Mouse (Mus musculus) lung, embryonic 14.5 days (tissue): ENCODE measurements around the gene Nox1. TPM values are rescaled to one million over a fixed set of nuclear protein-coding genes. Genes with fewer than 3 reads are reported as not detected.

Experiments used
- ATAC-seq: fragments of 200-750 bp; cut with Nextera tagmentation; 2 replicates; pipeline ENCODE4 v1.8.0; 2017; ENCODE audit warnings: mild to moderate bottlenecking, moderate TSS enrichment, moderate library complexity; ENCODE audit not compliant: insufficient read depth
- DNase-seq: peaks from one replicate; pipeline ENCODE4 v3.0.0-alpha.2; 2015
- H3K27ac ChIP-seq: fragments of 300-500 bp; sonication (generic); 2 replicates; pipeline ENCODE4 v1.5.1; 2014; ENCODE audit warnings: low read depth, mild to moderate bottlenecking, moderate library complexity
- H3K27me3 ChIP-seq: fragments of 300-500 bp; sonication (generic); 2 replicates; pipeline ENCODE4 v1.6.1; 2014; ENCODE audit warnings: low read length, control low read depth; ENCODE audit not compliant: insufficient read depth
- H3K36me3 ChIP-seq: fragments of 300-500 bp; sonication (generic); 2 replicates; pipeline ENCODE4 v1.6.1; 2014; ENCODE audit warnings: control low read depth; ENCODE audit not compliant: insufficient read depth
- H3K4me1 ChIP-seq: fragments of 300-500 bp; sonication (generic); 2 replicates; pipeline ENCODE4 v1.6.1; 2014; ENCODE audit warnings: antibody characterized with exemption, control low read depth; ENCODE audit not compliant: insufficient read depth
- H3K4me2 ChIP-seq: fragments of 300-500 bp; sonication (generic); 2 replicates; pipeline ENCODE4 v1.6.1; 2014; ENCODE audit warnings: mild to moderate bottlenecking
- H3K4me3 ChIP-seq: fragments of 300-500 bp; sonication (generic); 2 replicates; pipeline ENCODE4 v1.5.1; 2014; ENCODE audit warnings: low read depth, low read length
- H3K9ac ChIP-seq: fragments of 300-500 bp; sonication (generic); 2 replicates; pipeline ENCODE4 v1.6.1; 2014
- H3K9me3 ChIP-seq: fragments of 300-500 bp; sonication (generic); 2 replicates; pipeline ENCODE4 v1.6.1; 2016; ENCODE audit warnings: low read depth, low read length, control low read depth
- CTCF ChIP-seq: IDR thresholded peaks from 2 replicates; pipeline ENCODE4 v1.5.1; 2016; ENCODE audit warnings: antibody characterized with exemption, low read depth
- whole genome bisulfite sequencing: fragments of 180-500 bp; shearing (Covaris S2); extraction: QIAGEN DNeasy Blood & Tissue Kit; methylation state at CpG from one replicate; pipeline ENCODE4 v1.1.7; 2014; 5-methylcytosine and 5-hydroxymethylcytosine counted together
- polyA plus RNA-seq: library from polyadenylated mRNA; unstranded; fragments of >200 nt; fragmentation: Nextera tagmentation; extraction: Ambion mirVana; gene quantifications from 2 replicates; pipeline ENCODE4 v1.2.1, GENCODE M21; 2014

Nox1 gene
- polyA plus RNA-seq, 1 experiment from 2014 or later: 2.8 TPM

GRCm38 (mm10) chrX:134132295-134132694 lies 89.5 kb downstream of the Nox1 start:
- no peak overlapping the region for H3K4me3 ChIP-seq
- H3K27me3 ChIP-seq: no peaks in the 10 kb centered on the region
- no peak overlapping the region for H3K4me2 ChIP-seq
- peak; percentile 65 for DNase-seq
- no peak overlapping the region for H3K27ac ChIP-seq
- H3K4me1 ChIP-seq: no peaks in the 10 kb centered on the region
- no peak for ATAC-seq
- no peaks in the 10 kb centered on the region for H3K36me3 ChIP-seq
- no peak overlapping the region for H3K9ac ChIP-seq
- no peaks in the 10 kb centered on the region for H3K9me3 ChIP-seq
- peak; percentile 63 for TF ChIP-seq CTCF
- 23% methylated on average over 5 of the region's 5 CpGs for WGBS

DNA sequence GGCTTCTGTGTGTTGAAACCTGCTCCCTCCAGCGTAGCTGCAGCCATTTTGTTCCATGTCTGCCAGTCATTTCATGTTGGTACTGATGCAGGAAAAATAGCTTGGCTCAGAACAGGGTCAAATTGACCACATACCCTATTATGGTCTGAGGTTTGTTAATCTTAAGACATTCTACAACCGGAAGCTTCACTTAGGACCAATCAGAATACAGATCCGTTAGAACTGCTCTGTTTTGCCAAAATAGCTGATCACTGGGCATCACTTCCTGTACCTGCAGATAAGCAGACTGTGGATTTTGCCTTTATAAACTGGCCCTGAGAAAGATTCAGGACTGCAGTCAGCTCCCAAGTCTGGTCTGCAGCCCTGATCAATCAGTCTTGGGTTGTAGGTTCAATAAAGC lies 93.2 kb downstream of the Nox1 start:
- WGBS: 66% methylated on average over 3 of the region's 3 CpGs
- no peak overlapping the region for H3K9ac ChIP-seq

GRCm38 (mm10) chrX:134116417-134116816 lies 105.3 kb downstream of the Nox1 start:
- H3K4me3 ChIP-seq: no peak overlapping the region
- H3K9ac ChIP-seq: no peak overlapping the region
- no peak overlapping the region for H3K27ac ChIP-seq
- H3K9me3 ChIP-seq: no peaks in the 10 kb centered on the region
- no peaks in the 10 kb centered on the region for H3K36me3 ChIP-seq
- H3K27me3 ChIP-seq: no peaks in the 10 kb centered on the region
- H3K4me1 ChIP-seq: no peaks in the 10 kb centered on the region
- ATAC-seq: no peak
- WGBS: 57% methylated on average over 3 of the region's 3 CpGs
- H3K4me2 ChIP-seq: no peak overlapping the region
- no peak for DNase-seq
- TF ChIP-seq CTCF: no peak

More for the DNA sequence above, 93.2 kb downstream of the Nox1 start:
- no peaks in the 10 kb centered on the region for H3K9me3 ChIP-seq
- no peaks in the 10 kb centered on the region for H3K36me3 ChIP-seq
- DNase-seq (no peak), ATAC-seq (no peak)
- no peaks in the 10 kb centered on the region for H3K4me1 ChIP-seq
- no peaks in the 10 kb centered on the region for H3K27me3 ChIP-seq
- no peak overlapping the region for H3K4me2 ChIP-seq
- H3K4me3 ChIP-seq: no peak overlapping the region
- TF ChIP-seq CTCF: no peak
- H3K27ac ChIP-seq: no peak overlapping the region

DNA sequence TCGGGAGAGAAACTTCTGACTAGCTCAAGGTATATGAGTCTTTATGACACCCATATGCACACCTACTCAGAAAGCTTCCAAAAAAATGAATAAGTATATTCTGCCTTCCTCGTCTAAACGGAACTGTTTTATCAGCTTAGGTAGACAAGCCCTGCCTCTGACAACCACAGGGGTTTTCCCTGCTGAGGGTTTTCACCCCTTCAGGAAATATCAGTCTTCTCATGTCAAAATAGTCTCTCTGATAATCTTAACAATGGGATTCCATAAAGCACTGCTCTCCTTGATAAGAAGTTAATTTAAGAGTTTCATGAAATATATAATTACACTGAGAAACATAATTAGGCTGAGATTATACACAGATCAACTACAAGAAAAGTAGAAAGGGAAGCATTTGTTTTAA lies 110.0 kb downstream of the Nox1 start:
- Histone ChIP-seq H3K27me3 (no peaks in the 10 kb centered on the region), H3K4me3 (no peak overlapping the region)
- TF ChIP-seq CTCF: no peak

DNA sequence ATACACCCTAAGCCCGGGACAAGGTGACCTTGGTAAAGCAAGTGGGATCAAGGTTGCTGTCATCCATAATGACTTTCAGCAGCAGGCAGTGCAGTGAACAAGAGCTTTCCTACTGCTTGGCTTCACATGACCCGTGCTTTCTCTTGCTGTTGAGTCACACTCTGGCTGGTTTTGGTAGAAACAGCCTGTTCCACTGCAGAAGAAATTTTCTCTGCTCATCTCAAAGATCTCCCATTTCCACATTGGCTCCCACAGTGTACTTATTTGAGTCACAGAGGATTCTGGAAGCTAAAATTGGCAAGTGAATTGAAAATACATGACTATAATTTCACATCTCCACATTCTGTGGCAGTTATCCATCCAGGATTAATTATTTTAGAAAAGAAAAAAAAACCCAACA lies 119.1 kb downstream of the Nox1 start:
- Histone ChIP-seq H3K9me3 (no peaks in the 10 kb centered on the region), H3K9ac (no peak overlapping the region), H3K4me1 (no peaks in the 10 kb centered on the region), H3K4me2 (no peak overlapping the region), H3K36me3 (no peaks in the 10 kb centered on the region), H3K27me3 (no peaks in the 10 kb centered on the region), H3K4me3 (no peak overlapping the region), H3K27ac (no peak overlapping the region)
- DNase-seq (no peak), ATAC-seq (no peak)
- 54% methylated on average over 2 of the region's 2 CpGs for WGBS
- TF ChIP-seq CTCF: no peak

More for the DNA sequence above, 110.0 kb downstream of the Nox1 start:
- Histone ChIP-seq H3K27ac (no peak overlapping the region), H3K4me2 (no peak overlapping the region), H3K9me3 (no peaks in the 10 kb centered on the region), H3K36me3 (no peaks in the 10 kb centered on the region), H3K9ac (no peak overlapping the region), H3K4me1 (no peaks in the 10 kb centered on the region)
- WGBS: 59% methylated on average over 3 of the region's 3 CpGs
- ATAC-seq (no peak), DNase-seq (no peak)

GRCm38 (mm10) chrX:134085453-134085852 lies 136.3 kb downstream of the Nox1 start:
- H3K9me3 ChIP-seq: no peaks in the 10 kb centered on the region

DNA sequence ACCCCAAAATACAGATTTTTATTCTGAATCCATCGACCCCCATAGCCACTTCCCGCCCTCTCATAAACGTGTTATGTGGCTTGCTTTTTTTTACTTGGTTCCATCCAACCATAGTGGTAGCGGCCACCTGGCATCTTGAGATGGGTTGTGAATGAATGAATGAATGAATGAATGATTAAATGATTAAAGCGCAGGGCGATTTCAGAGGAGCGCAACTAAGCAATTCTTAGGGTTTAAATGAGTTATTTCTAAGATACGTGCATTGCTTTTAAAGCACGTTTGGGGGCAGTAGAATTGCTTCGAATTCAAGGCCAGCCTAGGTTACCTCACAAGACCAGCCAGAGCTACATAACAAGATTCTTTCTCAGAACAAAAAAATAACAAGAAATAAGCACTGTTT lies 162.0 kb downstream of the Nox1 start:
- 18% methylated on average over 10 of the region's 10 CpGs for WGBS
- peak overlapping the region; percentile 68 for H3K9ac ChIP-seq
- TF ChIP-seq CTCF: peak; percentile 16; the same call in 1 of the 2 replicates
- H3K4me2 ChIP-seq: peak overlapping the region; percentile 56
- H3K27me3 ChIP-seq: no peaks in the 10 kb centered on the region
- DNase-seq (peak; percentile 48), ATAC-seq (peak; percentile 19; the same call in 1 of the 2 replicates)
- no peaks in the 10 kb centered on the region for H3K4me1 ChIP-seq
- peak overlapping the region; percentile 59 for H3K4me3 ChIP-seq
- peak overlapping the region; percentile 93 for H3K27ac ChIP-seq
- H3K9me3 ChIP-seq: no peaks in the 10 kb centered on the region
- peaks cover 27% of the 10 kb centered on the region for H3K36me3 ChIP-seq

More at GRCm38 (mm10) chrX:134085453-134085852, 136.3 kb downstream of the Nox1 start:
- Histone ChIP-seq H3K27ac (no peak overlapping the region), H3K4me3 (no peak overlapping the region), H3K9ac (no peak overlapping the region), H3K27me3 (no peaks in the 10 kb centered on the region), H3K4me2 (no peak overlapping the region), H3K36me3 (peaks cover 25% of the 10 kb centered on the region; the same call in 1 of the 2 replicates), H3K4me1 (no peaks in the 10 kb centered on the region)
- ATAC-seq: no peak
- no peak for DNase-seq
- TF ChIP-seq CTCF: no peak
- WGBS: 82% methylated on average over 1 of the region's 1 CpGs
